Mouse (Mus musculus) sigmoid colon, adult 10 weeks (tissue): ENCODE measurements around the gene Rnf44. TPM values are rescaled to one million over a fixed set of nuclear protein-coding genes. Genes with fewer than 3 reads are reported as not detected.

ENCODE experiments used
- polyA plus RNA-seq: library from polyadenylated mRNA; stranded (reverse); fragments of 350-450 nt; fragmentation: Illumina TruSeq; extraction: RNeasy Lipid Tissue Mini Kit (QIAGEN cat#74804); gene quantifications from one replicate; pipeline ENCODE4 v1.2.3, GENCODE M21; 2014; ENCODE audit warnings: low read depth, low replicate concordance

Rnf44 gene
- polyA plus RNA-seq: 44.9 TPM

GRCm38 (mm10) chr13:54693558-54694347, at the start of gene Rnf44:
Rnf44 (minus strand) TSS chr13:54693907.

DNA sequence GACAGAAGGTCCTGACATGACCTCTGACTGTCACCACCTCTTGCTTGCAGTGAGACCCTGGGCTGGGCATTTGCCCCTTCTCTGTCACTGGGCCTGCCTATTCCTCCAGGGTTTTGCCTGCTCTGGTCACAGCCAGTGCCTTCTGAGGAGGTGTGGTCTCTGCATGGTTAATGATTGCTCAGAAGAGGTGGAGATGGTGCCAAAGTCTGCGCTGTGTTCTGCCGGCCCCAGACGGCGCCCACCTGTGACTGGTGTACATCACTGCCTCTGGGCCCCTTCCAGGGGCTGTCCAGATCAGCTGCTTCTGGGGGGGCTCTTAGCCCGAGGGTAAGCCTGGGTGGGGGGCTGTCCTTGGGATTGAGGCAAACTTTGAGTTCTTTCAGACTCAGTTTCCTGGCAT, 7.5 kb upstream of the Rnf44 start, which contains the start of gene Cdhr2:
Gene Cdhr2, plus strand, starts transcription at position 219 of the 400 bp plus-strand sequence.

Other genes with a start within 250 kb of the Rnf44 start
- 3.2 TPM for gene Thoc3, start 225.1 kb downstream of the Rnf44 start, polyA plus RNA-seq
- gene Simc1, start 190.1 kb downstream of the Rnf44 start, polyA plus RNA-seq: 7.9 TPM
- 144 TPM for gene 4833439L19Rik, start 128.5 kb downstream of the Rnf44 start, polyA plus RNA-seq
- 4.1 TPM for gene Arl10, start 118.9 kb downstream of the Rnf44 start, polyA plus RNA-seq
- gene Nop16, start 103.8 kb downstream of the Rnf44 start, polyA plus RNA-seq: 12.6 TPM
- gene Higd2a, start 103.7 kb downstream of the Rnf44 start, polyA plus RNA-seq: 25.6 TPM
- gene Cltb, start 82.6 kb downstream of the Rnf44 start, polyA plus RNA-seq: 28.8 TPM
- gene Faf2, start 72.1 kb downstream of the Rnf44 start, polyA plus RNA-seq: 42.0 TPM
- 33.2 TPM for gene Cdhr2, start 7.6 kb upstream of the Rnf44 start, polyA plus RNA-seq
- not detected for gene Gprin1, start 56.0 kb upstream of the Rnf44 start, polyA plus RNA-seq
- 0.41 TPM for gene Sncb, start 72.7 kb upstream of the Rnf44 start, polyA plus RNA-seq
- gene Eif4e1b, start 90.1 kb upstream of the Rnf44 start, polyA plus RNA-seq: not detected
- 3.0 TPM for gene Tspan17, start 95.5 kb upstream of the Rnf44 start, polyA plus RNA-seq